Mouse (Mus musculus) forebrain, embryonic 13.5 days (tissue): ENCODE data around the gene Pde4d. TPM values are rescaled to one million over a fixed set of nuclear protein-coding genes. Genes with fewer than 3 reads are reported as not detected.

Experiments used
- microRNA counts: library from miRNA; unstranded; fragments of <30 nt; microRNA quantifications from one replicate; lab custom pipeline; 2016
- microRNA-seq: library from miRNA; unstranded; fragments of <30 nt; microRNA quantifications from one replicate; pipeline ENCODE4, GENCODE M21; 2016
- polyA plus RNA-seq: library from polyadenylated mRNA; unstranded; fragments of >200 nt; fragmentation: Nextera tagmentation; extraction: Ambion mirVana; gene quantifications from 2 replicates; pipeline ENCODE4 v1.2.1, GENCODE M21; 2015

Gene Pde4d
- polyA plus RNA-seq, 1 experiment from 2014 or later, result 11.9 TPM

MicroRNA genes within 50 kb of the gene (microRNA counts, 519-probe panel; counts per million panel counts)
- microRNA mmu-miR-1904 (lab: Ali Mortazavi, UCI), result 177 counts per million, percentile 53 among the panel's probes with 10 or more counts
- 177 counts per million, percentile 53 among the panel's probes with 10 or more counts for microRNA mmu-miR-582-3p (lab: Ali Mortazavi, UCI)
- microRNA mmu-miR-582-5p (lab: Ali Mortazavi, UCI), result 177 counts per million, percentile 53 among the panel's probes with 10 or more counts

Small RNA genes within 50 kb of the gene (microRNA-seq; reads per million reads assigned to microRNA genes)
- gene Mir1904 (not detected), gene Mir582 (14.0 reads per million, percentile 27 among the genes with 10 or more reads in this experiment)

Other genes with a start within 250 kb of the Pde4d start
- 0.86 and 1.3 TPM in 2 replicates for gene Elovl7, start 235.5 kb upstream of the Pde4d start, polyA plus RNA-seq
- 13.2 and 13.9 TPM in 2 replicates for gene Depdc1b, start 133.6 kb upstream of the Pde4d start, polyA plus RNA-seq